Mouse (Mus musculus): Measurements from ENCODE around the gene Pde4dip. TPM values are rescaled to one million over a fixed set of nuclear protein-coding genes. Genes with fewer than 3 reads are reported as not detected.

Gene Pde4dip
- polyA plus RNA-seq, 1 experiment from 2014 or later = 23.3 TPM

GRCm38 (mm10) chr3:97844821-97845201 is 43.7 kb downstream of the Pde4dip start:
- no peaks in the 10 kb centered on the region for H3K4me1 ChIP-seq (ENCODE audit: control insufficient read depth, insufficient read depth, low read length)
- H3K4me2 ChIP-seq (ENCODE audit: low read depth, severe bottlenecking) = no peak overlapping the region
- H3K27ac ChIP-seq (replicated peaks; ENCODE audit: low read depth, low read length) = no peak overlapping the region
- no peaks in the 10 kb centered on the region for H3K36me3 ChIP-seq (ENCODE audit: control insufficient read depth, insufficient read depth, low read length)
- DNase-seq (ENCODE audit: low spot score) (no peak), ATAC-seq (ENCODE audit: insufficient number of reproducible peaks, low FRiP score, low TSS enrichment, low read depth) (no peak)
- 82% methylated on average over 2 of the region's 2 CpGs for whole genome bisulfite sequencing
- H3K9ac ChIP-seq (ENCODE audit: low read length) = no peak overlapping the region
- no peak overlapping the region for H3K4me3 ChIP-seq (ENCODE audit: low read depth, low read length)
- H3K27me3 ChIP-seq (ENCODE audit: control insufficient read depth, insufficient read depth, low read length) = no peaks in the 10 kb centered on the region
- H3K9me3 ChIP-seq (ENCODE audit: control insufficient read depth, low read length) = no peaks in the 10 kb centered on the region

- Histone ChIP-seq H3K27me3 (ENCODE audit: control insufficient read depth, insufficient read depth, low read length) (no peaks in the 10 kb centered on the region), H3K27ac (replicated peaks; ENCODE audit: low read depth, low read length) (no peak overlapping the region), H3K4me3 (ENCODE audit: low read depth, low read length) (no peak overlapping the region), H3K4me2 (ENCODE audit: low read depth, severe bottlenecking) (no peak overlapping the region), H3K36me3 (ENCODE audit: control insufficient read depth, insufficient read depth, low read length) (no peaks in the 10 kb centered on the region), H3K9me3 (ENCODE audit: control insufficient read depth, low read length) (no peaks in the 10 kb centered on the region), H3K9ac (ENCODE audit: low read length) (no peak overlapping the region), H3K4me1 (ENCODE audit: control insufficient read depth, insufficient read depth, low read length) (no peaks in the 10 kb centered on the region)
- DNase-seq (ENCODE audit: low spot score) (no peak), ATAC-seq (ENCODE audit: insufficient number of reproducible peaks, low FRiP score, low TSS enrichment, low read depth) (no peak)
- WGBS = 89% methylated on average over 7 of the region's 7 CpGs
These were observed 44.2 kb downstream of the Pde4dip start for GRCm38 (mm10) chr3:97844163-97844820.

- H3K4me3 ChIP-seq (ENCODE audit: low read depth, low read length) = no peak overlapping the region
- no peaks in the 10 kb centered on the region for H3K36me3 ChIP-seq (ENCODE audit: control insufficient read depth, insufficient read depth, low read length)
- no peak overlapping the region for H3K9ac ChIP-seq (ENCODE audit: low read length)
- no peaks in the 10 kb centered on the region for H3K27me3 ChIP-seq (ENCODE audit: control insufficient read depth, insufficient read depth, low read length)
- ATAC-seq (ENCODE audit: insufficient number of reproducible peaks, low FRiP score, low TSS enrichment, low read depth) = no peak
- no peak overlapping the region for H3K4me2 ChIP-seq (ENCODE audit: low read depth, severe bottlenecking)
- H3K27ac ChIP-seq (replicated peaks; ENCODE audit: low read depth, low read length) = no peak overlapping the region
- no peak for DNase-seq (ENCODE audit: low spot score)
- 72% methylated on average over 2 of the region's 2 CpGs for WGBS
- H3K4me1 ChIP-seq (ENCODE audit: control insufficient read depth, insufficient read depth, low read length) = no peaks in the 10 kb centered on the region
- H3K9me3 ChIP-seq (ENCODE audit: control insufficient read depth, low read length) = no peaks in the 10 kb centered on the region
These were observed 45.9 kb downstream of the Pde4dip start for GRCm38 (mm10) chr3:97842641-97843040.

- no peak for ATAC-seq (ENCODE audit: insufficient number of reproducible peaks, low FRiP score, low TSS enrichment, low read depth)
- Histone ChIP-seq H3K27ac (replicated peaks; ENCODE audit: low read depth, low read length) (no peak overlapping the region), H3K9ac (ENCODE audit: low read length) (no peak overlapping the region), H3K27me3 (ENCODE audit: control insufficient read depth, insufficient read depth, low read length) (no peaks in the 10 kb centered on the region), H3K4me3 (ENCODE audit: low read depth, low read length) (no peak overlapping the region), H3K9me3 (ENCODE audit: control insufficient read depth, low read length) (no peaks in the 10 kb centered on the region), H3K36me3 (ENCODE audit: control insufficient read depth, insufficient read depth, low read length) (no peaks in the 10 kb centered on the region), H3K4me2 (ENCODE audit: low read depth, severe bottlenecking) (no peak overlapping the region), H3K4me1 (ENCODE audit: control insufficient read depth, insufficient read depth, low read length) (no peaks in the 10 kb centered on the region)
- no peak for DNase-seq (ENCODE audit: low spot score)
These were observed 48.1 kb downstream of the Pde4dip start for GRCm38 (mm10) chr3:97840439-97840838.

- Histone ChIP-seq H3K4me3 (ENCODE audit: low read depth, low read length) (no peak overlapping the region), H3K9ac (ENCODE audit: low read length) (no peak overlapping the region), H3K27ac (replicated peaks; ENCODE audit: low read depth, low read length) (no peak overlapping the region), H3K4me1 (ENCODE audit: control insufficient read depth, insufficient read depth, low read length) (no peaks in the 10 kb centered on the region), H3K4me2 (ENCODE audit: low read depth, severe bottlenecking) (no peak overlapping the region), H3K27me3 (ENCODE audit: control insufficient read depth, insufficient read depth, low read length) (no peaks in the 10 kb centered on the region), H3K36me3 (ENCODE audit: control insufficient read depth, insufficient read depth, low read length) (no peaks in the 10 kb centered on the region), H3K9me3 (ENCODE audit: control insufficient read depth, low read length) (no peaks in the 10 kb centered on the region)
- 95% methylated on average over 5 of the region's 5 CpGs for WGBS
- ATAC-seq (ENCODE audit: insufficient number of reproducible peaks, low FRiP score, low TSS enrichment, low read depth) = no peak
- DNase-seq (ENCODE audit: low spot score) = no peak
These were observed 52.6 kb downstream of the Pde4dip start for GRCm38 (mm10) chr3:97835888-97836287.

- 60% methylated on average over 1 of the region's 1 CpGs for WGBS
- no peak for DNase-seq (ENCODE audit: low spot score)
- H3K9ac ChIP-seq (ENCODE audit: low read length) = no peak overlapping the region
- H3K4me2 ChIP-seq (ENCODE audit: low read depth, severe bottlenecking) = no peak overlapping the region
- H3K9me3 ChIP-seq (ENCODE audit: control insufficient read depth, low read length) = no peaks in the 10 kb centered on the region
- H3K27me3 ChIP-seq (ENCODE audit: control insufficient read depth, insufficient read depth, low read length) = no peaks in the 10 kb centered on the region
- no peaks in the 10 kb centered on the region for H3K4me1 ChIP-seq (ENCODE audit: control insufficient read depth, insufficient read depth, low read length)
- no peak overlapping the region for H3K4me3 ChIP-seq (ENCODE audit: low read depth, low read length)
- no peak overlapping the region for H3K27ac ChIP-seq (replicated peaks; ENCODE audit: low read depth, low read length)
- ATAC-seq (ENCODE audit: insufficient number of reproducible peaks, low FRiP score, low TSS enrichment, low read depth) = no peak
- no peaks in the 10 kb centered on the region for H3K36me3 ChIP-seq (ENCODE audit: control insufficient read depth, insufficient read depth, low read length)
These were observed 53.9 kb downstream of the Pde4dip start for GRCm38 (mm10) chr3:97834625-97835024.

GRCm38 (mm10) chr3:97831564-97832320 is 56.8 kb downstream of the Pde4dip start:
- no peak for ATAC-seq (ENCODE audit: insufficient number of reproducible peaks, low FRiP score, low TSS enrichment, low read depth)
- H3K4me2 ChIP-seq (ENCODE audit: low read depth, severe bottlenecking) = no peak overlapping the region
- H3K4me3 ChIP-seq (ENCODE audit: low read depth, low read length) = no peak overlapping the region
- 66% methylated on average over 15 of the region's 15 CpGs for WGBS
- H3K9me3 ChIP-seq (ENCODE audit: control insufficient read depth, low read length) = no peaks in the 10 kb centered on the region
- no peaks in the 10 kb centered on the region for H3K27me3 ChIP-seq (ENCODE audit: control insufficient read depth, insufficient read depth, low read length)
- no peak overlapping the region for H3K27ac ChIP-seq (replicated peaks; ENCODE audit: low read depth, low read length)
- no peaks in the 10 kb centered on the region for H3K4me1 ChIP-seq (ENCODE audit: control insufficient read depth, insufficient read depth, low read length)
- no peak for DNase-seq (ENCODE audit: low spot score)
- no peaks in the 10 kb centered on the region for H3K36me3 ChIP-seq (ENCODE audit: control insufficient read depth, insufficient read depth, low read length)
- no peak overlapping the region for H3K9ac ChIP-seq (ENCODE audit: low read length)

- Histone ChIP-seq H3K4me1 (ENCODE audit: control insufficient read depth, insufficient read depth, low read length) (no peaks in the 10 kb centered on the region), H3K4me2 (ENCODE audit: low read depth, severe bottlenecking) (no peak overlapping the region), H3K36me3 (ENCODE audit: control insufficient read depth, insufficient read depth, low read length) (no peaks in the 10 kb centered on the region), H3K4me3 (ENCODE audit: low read depth, low read length) (no peak overlapping the region), H3K9me3 (ENCODE audit: control insufficient read depth, low read length) (no peaks in the 10 kb centered on the region), H3K9ac (ENCODE audit: low read length) (no peak overlapping the region), H3K27ac (replicated peaks; ENCODE audit: low read depth, low read length) (no peak overlapping the region), H3K27me3 (ENCODE audit: control insufficient read depth, insufficient read depth, low read length) (no peaks in the 10 kb centered on the region)
- DNase-seq (ENCODE audit: low spot score) = no peak
- no peak for ATAC-seq (ENCODE audit: insufficient number of reproducible peaks, low FRiP score, low TSS enrichment, low read depth)
- 63% methylated on average over 2 of the region's 2 CpGs for WGBS
These were observed 57.9 kb downstream of the Pde4dip start for GRCm38 (mm10) chr3:97830622-97831021.
